Mouse (Mus musculus) kidney, embryonic 14.5 days (tissue): ENCODE results near the gene Pcsk7. TPM values are rescaled to one million over a fixed set of nuclear protein-coding genes. Genes with fewer than 3 reads are reported as not detected.

Source experiments
- ATAC-seq: fragments of 200-750 bp; cut with Nextera tagmentation; 2 replicates; pipeline ENCODE4 v1.8.0; 2017; ENCODE audit warnings: moderate number of reproducible peaks, mild to moderate bottlenecking, moderate TSS enrichment, moderate library complexity; ENCODE audit not compliant: low FRiP score, low TSS enrichment
- H3K27ac ChIP-seq: fragments of 300-500 bp; sonication (generic); 2 replicates; pipeline ENCODE4 v1.5.1; 2014; ENCODE audit warnings: low read depth, mild to moderate bottlenecking, low read length, moderate library complexity, mixed read lengths
- H3K27me3 ChIP-seq: fragments of 300-500 bp; sonication (generic); 2 replicates; pipeline ENCODE4 v1.6.1; 2014; ENCODE audit warnings: mild to moderate bottlenecking, low read length; ENCODE audit not compliant: control insufficient read depth, insufficient read depth
- H3K36me3 ChIP-seq: fragments of 300-500 bp; sonication (generic); 2 replicates; pipeline ENCODE4 v1.6.1; 2014; ENCODE audit warnings: low read length, mixed read lengths; ENCODE audit not compliant: control insufficient read depth, insufficient read depth
- H3K4me1 ChIP-seq: fragments of 300-500 bp; sonication (generic); 2 replicates; pipeline ENCODE4 v1.6.1; 2014; ENCODE audit warnings: low read length, mixed read lengths; ENCODE audit not compliant: control insufficient read depth, insufficient read depth
- H3K4me2 ChIP-seq: fragments of 300-500 bp; sonication (generic); replicated peaks from 2 replicates; pipeline ENCODE4 v1.6.1; 2014; ENCODE audit warnings: low read depth, mild to moderate bottlenecking, low read length
- H3K4me3 ChIP-seq: fragments of 300-500 bp; sonication (generic); 2 replicates; pipeline ENCODE4 v1.5.1; 2014; ENCODE audit warnings: mild to moderate bottlenecking, low read length
- H3K9ac ChIP-seq: fragments of 300-500 bp; sonication (generic); 2 replicates; pipeline ENCODE4 v1.6.1; 2014; ENCODE audit warnings: low read depth, mild to moderate bottlenecking, low read length, moderate library complexity
- H3K9me3 ChIP-seq: fragments of 300-500 bp; sonication (generic); 2 replicates; pipeline ENCODE4 v1.6.1; 2016; ENCODE audit warnings: low read length; ENCODE audit not compliant: control insufficient read depth
- WGBS: fragments of 180-500 bp; shearing (Covaris S2); extraction: QIAGEN DNeasy Blood & Tissue Kit; methylation state at CpG from one replicate; pipeline ENCODE4 v1.1.7; 2014; 5-methylcytosine and 5-hydroxymethylcytosine counted together
- polyA plus RNA-seq: library from polyadenylated mRNA; unstranded; fragments of >200 nt; fragmentation: Nextera tagmentation; extraction: Ambion mirVana; gene quantifications from 2 replicates; pipeline ENCODE4 v1.2.1, GENCODE M21; 2014

Pcsk7 gene
- polyA plus RNA-seq, 1 experiment from 2014 or later: 16.2 TPM

- no peak for ATAC-seq
- peak overlapping the region; percentile 91 for H3K9ac ChIP-seq
- peaks cover 12% of the 10 kb centered on the region; the same call in 1 of the 2 replicates for H3K4me1 ChIP-seq
- peak overlapping the region; percentile 86 for H3K4me3 ChIP-seq
- WGBS: 46% methylated on average over 13 of the region's 13 CpGs
- peak overlapping the region; percentile 82; the same call in 1 of the 2 replicates for H3K27ac ChIP-seq
- H3K4me2 ChIP-seq: peak overlapping the region; percentile 87
- H3K36me3 ChIP-seq: peaks cover 36% of the 10 kb centered on the region
- no peaks in the 10 kb centered on the region for H3K9me3 ChIP-seq
- no peaks in the 10 kb centered on the region for H3K27me3 ChIP-seq
These were observed 47.4 kb downstream of the Pcsk7 start for GRCm38 (mm10) chr9:45953511-45954293.

GRCm38 (mm10) chr9:45954294-45955106 is 48.2 kb downstream of the Pcsk7 start:
- H3K9me3 ChIP-seq: no peaks in the 10 kb centered on the region
- H3K36me3 ChIP-seq: peaks cover 29% of the 10 kb centered on the region
- H3K4me1 ChIP-seq: peaks cover 12% of the 10 kb centered on the region; the same call in 1 of the 2 replicates
- under 1% methylated on average over 63 of the region's 63 CpGs for WGBS
- peak overlapping the region; percentile 82 for H3K27ac ChIP-seq
- H3K27me3 ChIP-seq: no peaks in the 10 kb centered on the region
- peak overlapping the region; percentile 91 for H3K9ac ChIP-seq
- H3K4me3 ChIP-seq: peak overlapping the region; percentile 86
- peak overlapping the region; percentile 87 for H3K4me2 ChIP-seq
- ATAC-seq: peak; percentile 73

- Histone ChIP-seq H3K9ac (peak within 1 kb of the TSS; percentile 91), H3K4me1 (peaks cover 12% of the 10 kb centered on the region; the same call in 1 of the 2 replicates), H3K27ac (peak within 1 kb of the TSS; percentile 82), H3K36me3 (peaks cover 21% of the 10 kb centered on the region; the same call in 1 of the 2 replicates), H3K9me3 (no peaks in the 10 kb centered on the region), H3K4me2 (peak within 1 kb of the TSS; percentile 87), H3K4me3 (peak within 1 kb of the TSS; percentile 86), H3K27me3 (no peaks in the 10 kb centered on the region)
- under 1% methylated on average over 48 of the region's 48 CpGs for WGBS
- peak; percentile 94 for ATAC-seq
These were observed 49.0 kb downstream of the Pcsk7 start, which contains the start of gene Sidt2 for GRCm38 (mm10) chr9:45955107-45955963. Gene Sidt2 (minus strand): TSS chr9:45955258.

- H3K27me3 ChIP-seq: no peaks in the 10 kb centered on the region
- peaks cover 17% of the 10 kb centered on the region for H3K36me3 ChIP-seq
- no peak overlapping the region for H3K4me3 ChIP-seq
- 58% methylated on average over 7 of the region's 7 CpGs for WGBS
- H3K9ac ChIP-seq: no peak overlapping the region
- peak overlapping the region; percentile 19; the same call in 1 of the 2 replicates for H3K27ac ChIP-seq
- peaks cover 11% of the 10 kb centered on the region; the same call in 1 of the 2 replicates for H3K4me1 ChIP-seq
- no peak overlapping the region for H3K4me2 ChIP-seq
- no peak for ATAC-seq
- H3K9me3 ChIP-seq: no peaks in the 10 kb centered on the region
These were observed 51.9 kb downstream of the Pcsk7 start for GRCm38 (mm10) chr9:45958023-45958670.

GRCm38 (mm10) chr9:45958851-45959250 is 52.6 kb downstream of the Pcsk7 start:
- peak overlapping the region; percentile 19; the same call in 1 of the 2 replicates for H3K27ac ChIP-seq
- WGBS: 52% methylated on average over 4 of the region's 4 CpGs
- H3K4me2 ChIP-seq: no peak overlapping the region

GRCm38 (mm10) chr9:45959661-45960060 is 53.4 kb downstream of the Pcsk7 start:
- ATAC-seq: no peak
- Histone ChIP-seq H3K27me3 (no peaks in the 10 kb centered on the region), H3K9me3 (no peaks in the 10 kb centered on the region), H3K4me3 (no peak overlapping the region), H3K4me1 (no peaks in the 10 kb centered on the region), H3K9ac (no peak overlapping the region), H3K27ac (no peak overlapping the region), H3K36me3 (peaks cover 32% of the 10 kb centered on the region), H3K4me2 (no peak overlapping the region)
- 82% methylated on average over 7 of the region's 7 CpGs for WGBS

More at GRCm38 (mm10) chr9:45958851-45959250, 52.6 kb downstream of the Pcsk7 start:
- H3K27me3 ChIP-seq: no peaks in the 10 kb centered on the region
- no peak overlapping the region for H3K9ac ChIP-seq
- H3K36me3 ChIP-seq: peaks cover 24% of the 10 kb centered on the region
- no peaks in the 10 kb centered on the region for H3K9me3 ChIP-seq
- no peak overlapping the region for H3K4me3 ChIP-seq
- H3K4me1 ChIP-seq: peaks cover 4% of the 10 kb centered on the region; the same call in 1 of the 2 replicates
- ATAC-seq: no peak

- Histone ChIP-seq H3K4me1 (no peaks in the 10 kb centered on the region), H3K9ac (no peak overlapping the region), H3K9me3 (no peaks in the 10 kb centered on the region), H3K27me3 (no peaks in the 10 kb centered on the region), H3K4me2 (no peak overlapping the region), H3K27ac (no peak overlapping the region), H3K4me3 (no peak overlapping the region), H3K36me3 (peaks cover 53% of the 10 kb centered on the region)
- ATAC-seq: no peak
- 80% methylated on average over 2 of the region's 2 CpGs for WGBS
These were observed 55.6 kb downstream of the Pcsk7 start for GRCm38 (mm10) chr9:45961855-45962254.

GRCm38 (mm10) chr9:45963577-45963976 is 57.3 kb downstream of the Pcsk7 start:
- Histone ChIP-seq H3K9me3 (no peaks in the 10 kb centered on the region), H3K27me3 (no peaks in the 10 kb centered on the region), H3K4me2 (no peak overlapping the region), H3K4me3 (no peak overlapping the region), H3K4me1 (no peaks in the 10 kb centered on the region), H3K36me3 (peaks cover 70% of the 10 kb centered on the region), H3K27ac (no peak overlapping the region), H3K9ac (no peak overlapping the region)
- no peak for ATAC-seq
- WGBS: 93% methylated on average over 6 of the region's 6 CpGs
